10 mouse cellular contexts compared by ENCODE assay signal in the genomic region with DNA sequence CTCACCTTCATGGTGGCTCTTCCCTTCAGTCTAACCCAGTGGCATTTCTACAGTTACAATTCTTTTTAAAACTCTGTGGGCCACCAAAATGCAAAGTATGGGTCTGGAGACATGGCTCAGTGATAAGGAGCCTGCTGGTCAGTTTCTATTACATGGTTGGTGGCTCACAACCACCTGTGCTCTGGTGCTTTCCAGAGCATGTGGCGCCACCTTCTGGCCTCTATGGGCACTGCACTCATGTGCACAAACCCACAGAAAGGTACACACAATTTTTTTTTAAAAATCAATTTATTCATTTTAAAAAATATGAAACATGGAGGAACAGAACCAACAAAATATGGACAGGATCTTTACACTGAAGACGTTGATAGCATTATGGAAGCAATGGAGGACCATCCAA. TPM values are rescaled to one million over a fixed set of nuclear protein-coding genes. Genes with fewer than 3 reads are reported as not detected.
DNase-seq lines count a peak whose midpoint lies in the region; ATAC-seq and TF ChIP-seq lines count a peak whose summit lies in the region.
"Had no signal": no experiment of that assay in that cellular context is flagged by ENCODE, and none has a peak within 500 bp of the region (broad histone marks: within the 10 kb centered on the region; RNA-seq: fewer than 3 reads in every experiment).

No protein-coding gene starts in this region.

- no peak overlapping the region for H3K9ac ChIP-seq in heart, adult 2 months (ENCODE audit: low read depth, low read length)
- H3K9ac ChIP-seq: hindbrain, embryonic 15.5 days; midbrain, embryonic 13.5 days had no signal

- DNase-seq in heart, adult 2 months, result no peak
- DNase-seq in heart, postnatal 25 days (ENCODE audit: low spot score), result no peak
- no peak for DNase-seq in testis, postnatal 10 days (ENCODE audit: low spot score)
- no peak for DNase-seq in left cerebral cortex, adult 18-20 months (ENCODE audit: low spot score in 2 of 2)
- DNase-seq in left cerebral cortex, adult 8-10 months (ENCODE audit: low spot score in 2 of 2), result no peak
- no peak for DNase-seq in urinary bladder, postnatal 25 days (ENCODE audit: low spot score)

- H3K27ac ChIP-seq in heart, adult 2 months, result no peak overlapping the region
- H3K27ac ChIP-seq in testis, adult 2 months (ENCODE audit: control insufficient read depth, insufficient read depth, low read depth, low read length), result no peak overlapping the region
- H3K27ac ChIP-seq: hindbrain, embryonic 15.5 days; midbrain, embryonic 13.5 days had no signal

- no peak for TF ChIP-seq POLR2A in heart, adult 2 months (IDR thresholded peaks at IDR 0.05; ENCODE audit: insufficient read depth, low read depth, low read length)
- TF ChIP-seq POLR2A in testis, adult 2 months (IDR thresholded peaks at IDR 0.05; ENCODE audit: control insufficient read depth, low read depth, low read length), result no peak

- WGBS in heart, adult 2 months, result 64% methylated on average over 2 of the region's 2 CpGs

- H3K79me2 ChIP-seq in heart, adult 2 months (replicated peaks; ENCODE audit: control insufficient read depth, insufficient read depth, low read length), result no peaks in the 10 kb centered on the region

- H3K36me3 ChIP-seq in heart, adult 2 months (ENCODE audit: control insufficient read depth, insufficient read depth, low read length), result no peaks in the 10 kb centered on the region
- H3K36me3 ChIP-seq in testis, adult 2 months (ENCODE audit: control insufficient read depth, insufficient read depth, low read length), result no peaks in the 10 kb centered on the region
- H3K36me3 ChIP-seq: hindbrain, embryonic 15.5 days; midbrain, embryonic 13.5 days had no signal

- no peaks in the 10 kb centered on the region for H3K4me1 ChIP-seq in heart, adult 2 months (ENCODE audit: control insufficient read depth, insufficient read depth, low read length)
- no peaks in the 10 kb centered on the region for H3K4me1 ChIP-seq in testis, adult 2 months (ENCODE audit: control insufficient read depth, insufficient read depth, low read length)
- H3K4me1 ChIP-seq: hindbrain, embryonic 15.5 days had no signal

- TF ChIP-seq EP300 in heart, adult 2 months (IDR thresholded peaks at IDR 0.05; ENCODE audit: insufficient read depth, low read depth, low read length), result no peak

- peak; percentile 65 for TF ChIP-seq CTCF in heart, adult 2 months (IDR thresholded peaks at IDR 0.05)
- TF ChIP-seq CTCF in testis, adult 2 months (IDR thresholded peaks at IDR 0.05; ENCODE audit: control insufficient read depth, insufficient read depth, insufficient replicate concordance, low read depth, low read length), result peak; percentile 87; the same call in 1 of the 2 replicates

- H3K27me3 ChIP-seq in heart, adult 2 months (ENCODE audit: control insufficient read depth, insufficient read depth, low read length), result no peaks in the 10 kb centered on the region
- H3K27me3 ChIP-seq in testis, adult 2 months (ENCODE audit: control insufficient read depth, insufficient read depth, low read length), result no peaks in the 10 kb centered on the region
- H3K27me3 ChIP-seq: hindbrain, embryonic 15.5 days; midbrain, embryonic 13.5 days had no signal

- no peak overlapping the region for H3K4me3 ChIP-seq in heart, adult 2 months
- H3K4me3 ChIP-seq in testis, adult 2 months (ENCODE audit: control insufficient read depth, low read depth, low read length), result no peak overlapping the region
- H3K4me3 ChIP-seq: hindbrain, embryonic 15.5 days; midbrain, embryonic 13.5 days had no signal

- intact Hi-C loops in heart, adult 2 months (cut with DNase I), result no loop called here
- intact Hi-C loops in heart, postnatal 25 days (cut with DNase I), result no loop called here

- peak; percentile 77 for ATAC-seq in megakaryocyte, adult 5-6 weeks (ENCODE audit: poor library complexity, severe bottlenecking)
- ATAC-seq: midbrain, embryonic 13.5 days had no signal

RNA-seq across cellular contexts. Expression of a gene that starts 58.7 kb away (rescaled TPM):
- total RNA-seq in heart, adult 2 months (2021), result 10 to 100 TPM; 12.4 to 13.0 TPM
- 18.4 and 24.0 TPM in 2 replicates for polyA plus RNA-seq in heart, adult 2 months (2012; rRNA removed)
- total RNA-seq in heart, postnatal 25 days (2021), result 10 to 100 TPM; 14.0 to 14.5 TPM
- polyA plus RNA-seq in testis, adult 2 months (2012; rRNA removed), result 3.6 and 6.1 TPM in 2 replicates
- 9.1 and 15.0 TPM in 2 replicates for total RNA-seq in megakaryocyte, adult 5-6 weeks (2015)
- total RNA-seq in megakaryocyte, adult 5-6 weeks (2017), result 9.7 and 12.7 TPM in 2 replicates
- 10 to 100 TPM; 58.2 to 70.2 TPM for total RNA-seq in left cerebral cortex, adult 18-20 months (2021)
- total RNA-seq in left cerebral cortex, adult 8-10 months (2022), result 10 to 100 TPM; 52.3 to 57.3 (median 56.8) TPM
